Mouse (Mus musculus) intestine, postnatal 0 days (tissue): ENCODE data around the gene Hsd17b10. TPM values are rescaled to one million over a fixed set of nuclear protein-coding genes. Genes with fewer than 3 reads are reported as not detected.
A peak's percentile ranks its signal among the peaks of the same experiment; 100 is the strongest.

Experiments
- ATAC-seq: fragments of 200-750 bp; cut with Nextera tagmentation; 2 replicates; pipeline ENCODE4 v1.8.0; 2017; ENCODE audit warnings: mild to moderate bottlenecking, moderate TSS enrichment, moderate library complexity
- H3K27ac ChIP-seq: fragments of 300-500 bp; sonication (generic); 2 replicates; pipeline ENCODE4 v1.5.1; 2014; ENCODE audit warnings: mild to moderate bottlenecking, low read depth, low read length, moderate library complexity
- H3K27me3 ChIP-seq: fragments of 300-500 bp; sonication (generic); replicated peaks from 2 replicates; pipeline ENCODE4 v1.6.1; 2014; ENCODE audit warnings: low read length, mixed read lengths; ENCODE audit not compliant: control insufficient read depth, insufficient read depth
- H3K36me3 ChIP-seq: fragments of 300-500 bp; sonication (generic); 2 replicates; pipeline ENCODE4 v1.6.1; 2014; ENCODE audit warnings: mild to moderate bottlenecking, moderate library complexity; ENCODE audit not compliant: control insufficient read depth, insufficient read depth
- H3K4me1 ChIP-seq: fragments of 300-500 bp; sonication (generic); replicated peaks from 2 replicates; pipeline ENCODE4 v1.6.1; 2014; ENCODE audit warnings: antibody characterized with exemption, low read length, mixed read lengths; ENCODE audit not compliant: control insufficient read depth, insufficient read depth
- H3K4me2 ChIP-seq: fragments of 300-500 bp; sonication (generic); replicated peaks from 2 replicates; pipeline ENCODE4 v1.6.1; 2014; ENCODE audit warnings: low read depth, mild to moderate bottlenecking, moderate library complexity
- H3K4me3 ChIP-seq: fragments of 300-500 bp; sonication (generic); 2 replicates; pipeline ENCODE4 v1.5.1; 2014; ENCODE audit warnings: low read depth, low read length
- H3K9ac ChIP-seq: fragments of 300-500 bp; sonication (generic); 2 replicates; pipeline ENCODE4 v1.6.1; 2014; ENCODE audit warnings: mild to moderate bottlenecking, low read depth, low read length
- H3K9me3 ChIP-seq: fragments of 300-500 bp; sonication (generic); 2 replicates; pipeline ENCODE4 v1.6.1; 2016; ENCODE audit warnings: mixed run types; ENCODE audit not compliant: control insufficient read depth
- CTCF ChIP-seq: sonication (generic); IDR thresholded peaks from 2 replicates; pipeline ENCODE4 v1.5.1; 2016; ENCODE audit warnings: low read depth, mild to moderate bottlenecking, control low read depth, antibody characterized with exemption, moderate library complexity
- WGBS: fragments of 180-500 bp; shearing (Covaris S2); extraction: QIAGEN DNeasy Blood & Tissue Kit; methylation state at CpG from one replicate; pipeline ENCODE4 v1.1.7; 2014; 5-methylcytosine and 5-hydroxymethylcytosine counted together
- polyA plus RNA-seq: library from polyadenylated mRNA; unstranded; fragments of >200 nt; fragmentation: Nextera tagmentation; extraction: Ambion mirVana; gene quantifications from 2 replicates; pipeline ENCODE4 v1.2.1, GENCODE M21; 2015

Gene Hsd17b10
- polyA plus RNA-seq, result 82.5 and 87.3 TPM in 2 replicates

- Histone ChIP-seq H3K27me3 (no peaks in the 10 kb centered on the region), H3K9ac (0 out of 2 replicates have a peak within 1 kb of the TSS, but pooled peaks have one; percentile 42), H3K9me3 (no peaks in the 10 kb centered on the region), H3K27ac (peak within 1 kb of the TSS; percentile 57), H3K36me3 (peaks cover 13% of the 10 kb centered on the region; the same call in 1 of the 2 replicates), H3K4me2 (peak within 1 kb of the TSS; percentile 67), H3K4me3 (peak within 1 kb of the TSS; percentile 49), H3K4me1 (no peaks in the 10 kb centered on the region)
- WGBS, result 21% methylated on average over 41 of the region's 41 CpGs
- peak; percentile 98 for ATAC-seq
- 0 out of 2 replicates have a peak, but pooled peaks have one; percentile 39 for TF ChIP-seq CTCF
Observed at GRCm38 (mm10) chrX:152001737-152002710, at the start of gene Hsd17b10. TSS of gene Hsd17b10 (plus strand) at chrX:152001845.

GRCm38 (mm10) chrX:151999006-151999710 is 2.5 kb upstream of the Hsd17b10 start:
- H3K27ac ChIP-seq, result no peak overlapping the region
- H3K36me3 ChIP-seq, result peaks cover 4% of the 10 kb centered on the region; the same call in 1 of the 2 replicates
- no peak overlapping the region for H3K9ac ChIP-seq
- WGBS, result 74% methylated on average over 4 of the region's 4 CpGs
- H3K9me3 ChIP-seq, result no peaks in the 10 kb centered on the region
- TF ChIP-seq CTCF, result no peak
- H3K4me2 ChIP-seq, result no peak overlapping the region
- H3K4me1 ChIP-seq, result no peaks in the 10 kb centered on the region
- ATAC-seq, result no peak
- H3K27me3 ChIP-seq, result no peaks in the 10 kb centered on the region; the same call in 1 of the 2 replicates
- H3K4me3 ChIP-seq, result no peak overlapping the region

- 38% methylated on average over 9 of the region's 9 CpGs for WGBS
- H3K27ac ChIP-seq, result no peak overlapping the region; the same call in 1 of the 2 replicates
- H3K4me3 ChIP-seq, result peak overlapping the region; percentile 49
- no peak for TF ChIP-seq CTCF
- H3K9ac ChIP-seq, result no peak overlapping the region
- ATAC-seq, result no peak
- no peaks in the 10 kb centered on the region for H3K4me1 ChIP-seq
- H3K9me3 ChIP-seq, result no peaks in the 10 kb centered on the region
- peak overlapping the region; percentile 67 for H3K4me2 ChIP-seq
- H3K36me3 ChIP-seq, result peaks cover 13% of the 10 kb centered on the region; the same call in 1 of the 2 replicates
- H3K27me3 ChIP-seq, result no peaks in the 10 kb centered on the region
Observed at GRCm38 (mm10) chrX:152001182-152001684, 412 bp upstream of the Hsd17b10 start.

GRCm38 (mm10) chrX:152002865-152003264 is 1.2 kb downstream of the Hsd17b10 start:
- no peak overlapping the region for H3K4me3 ChIP-seq
- no peak overlapping the region for H3K27ac ChIP-seq
- H3K36me3 ChIP-seq, result peaks cover 13% of the 10 kb centered on the region; the same call in 1 of the 2 replicates
- no peaks in the 10 kb centered on the region for H3K4me1 ChIP-seq
- no peak for ATAC-seq
- WGBS, result 52% methylated on average over 2 of the region's 2 CpGs
- no peaks in the 10 kb centered on the region for H3K27me3 ChIP-seq
- H3K9me3 ChIP-seq, result no peaks in the 10 kb centered on the region
- H3K4me2 ChIP-seq, result peak overlapping the region; percentile 67; the same call in 1 of the 2 replicates
- no peak overlapping the region for H3K9ac ChIP-seq
- TF ChIP-seq CTCF, result no peak

GRCm38 (mm10) chrX:152007863-152008262 is 6.2 kb downstream of the Hsd17b10 start:
- Histone ChIP-seq H3K36me3 (peaks cover 13% of the 10 kb centered on the region; the same call in 1 of the 2 replicates), H3K9ac (no peak overlapping the region), H3K27me3 (no peaks in the 10 kb centered on the region; the same call in 1 of the 2 replicates), H3K27ac (no peak overlapping the region), H3K4me2 (no peak overlapping the region), H3K4me3 (no peak overlapping the region), H3K4me1 (no peaks in the 10 kb centered on the region), H3K9me3 (no peaks in the 10 kb centered on the region)
- WGBS, result 72% methylated on average over 1 of the region's 1 CpGs
- ATAC-seq, result no peak
- no peak for TF ChIP-seq CTCF
